Mouse (Mus musculus) gastrocnemius, postnatal 14 days (tissue): ENCODE results near the gene Olfr680-ps1. TPM values are rescaled to one million over a fixed set of nuclear protein-coding genes. Genes with fewer than 3 reads are reported as not detected.
"Not testable (repeated sequence)": the region's sequence is repeated elsewhere in the genome, so short reads cannot be mapped to it uniquely, and the experiment has no call there.

Experiments
- DNase-seq: peaks from one replicate; pipeline ENCODE4 v3.0.0; 2021; ENCODE audit warnings: mixed read lengths
- intact Hi-C: fragments of 180-260 bp; cut with DNase I; formaldehyde crosslinking; loops from one replicate; pipeline ENCODE4 v1.15.1; 2025; ENCODE audit warnings: low total_unique reads
- long read RNA-seq, 2 experiments: library from polyadenylated mRNA; stranded (forward); transcript quantifications; one replicate each; pipeline ENCODE4 v2.0.0; 2021
- total RNA-seq, 2 experiments: library from RNA; stranded (reverse); gene quantifications; 2 replicates each; pipeline ENCODE4 v1.2.3; 2021

The Olfr680-ps1 gene
- total RNA-seq, result not detected
- long read RNA-seq, experiment 1, result 0 reads
- long read RNA-seq, experiment 2, result 0 reads

GRCm38 (mm10) chr7:105092717-105093116, at the start of gene Olfr680-ps1:
Gene Olfr680-ps1, minus strand, starts transcription at chr7:105092817.
- DNase-seq, intact Hi-C loops: not testable (repeated sequence)

GRCm38 (mm10) chr7:105141275-105141674, 48.7 kb upstream of the Olfr680-ps1 start:
- DNase-seq, result no peak
- intact Hi-C loops, result no loop called here

- intact Hi-C loops, result no loop called here
- no peak for DNase-seq
These were observed 23.9 kb upstream of the Olfr680-ps1 start, which contains the start of gene Olfr681 for GRCm38 (mm10) chr7:105116536-105116935. Gene Olfr681, plus strand, starts transcription at chr7:105116836.

GRCm38 (mm10) chr7:105080905-105081304, 11.7 kb downstream of the Olfr680-ps1 start, which contains the start of gene Olfr679:
Gene Olfr679, plus strand, starts transcription at chr7:105081205.
- intact Hi-C loops, result no loop called here
- DNase-seq, result no peak

GRCm38 (mm10) chr7:105064175-105064574, 28.4 kb downstream of the Olfr680-ps1 start, which contains the start of gene Olfr678:
Gene Olfr678, plus strand, starts transcription at chr7:105064475.
- no peak for DNase-seq
- intact Hi-C loops, result no loop called here

GRCm38 (mm10) chr7:105058951-105059350, 33.7 kb downstream of the Olfr680-ps1 start:
- DNase-seq, result no peak
- intact Hi-C loops, result no loop called here

Other genes with a start within 250 kb of the Olfr680-ps1 start
- not detected for gene Usp17la, start 235.8 kb downstream of the Olfr680-ps1 start, total RNA-seq
- gene Olfr665, start 214.8 kb downstream of the Olfr680-ps1 start, total RNA-seq, result not detected
- not detected for gene Olfr666, start 196.9 kb downstream of the Olfr680-ps1 start, total RNA-seq
- not detected for gene Olfr667, start 171.3 kb downstream of the Olfr680-ps1 start, total RNA-seq
- gene Olfr668, start 164.8 kb downstream of the Olfr680-ps1 start, total RNA-seq, result not detected
- gene Olfr669, start 158.6 kb downstream of the Olfr680-ps1 start, total RNA-seq, result not detected
- gene Olfr670, start 130.2 kb downstream of the Olfr680-ps1 start, total RNA-seq, result not detected
- gene Olfr671, start 113.7 kb downstream of the Olfr680-ps1 start, total RNA-seq, result not detected
- gene Olfr672, start 90.8 kb downstream of the Olfr680-ps1 start, total RNA-seq, result not detected
- gene Olfr675, start 64.4 kb downstream of the Olfr680-ps1 start, total RNA-seq, result not detected
- gene Olfr676, start 60.1 kb downstream of the Olfr680-ps1 start, total RNA-seq, result not detected
- gene Olfr677, start 41.4 kb downstream of the Olfr680-ps1 start, total RNA-seq, result not detected
- not detected for gene Olfr678, start 28.3 kb downstream of the Olfr680-ps1 start, total RNA-seq
- not detected for gene Olfr679, start 11.6 kb downstream of the Olfr680-ps1 start, total RNA-seq
- gene Olfr681, start 24.0 kb upstream of the Olfr680-ps1 start, total RNA-seq, result not detected
- not detected for gene Olfr683, start 54.2 kb upstream of the Olfr680-ps1 start, total RNA-seq
- gene Olfr684, start 70.8 kb upstream of the Olfr680-ps1 start, total RNA-seq, result not detected
- not detected for gene Olfr685, start 93.2 kb upstream of the Olfr680-ps1 start, total RNA-seq
- not detected for gene Olfr686, start 114.7 kb upstream of the Olfr680-ps1 start, total RNA-seq
- gene Olfr688, start 195.3 kb upstream of the Olfr680-ps1 start, total RNA-seq, result not detected
- not detected for gene Olfr689, start 218.3 kb upstream of the Olfr680-ps1 start, total RNA-seq
- gene Olfr690, start 241.3 kb upstream of the Olfr680-ps1 start, total RNA-seq, result not detected
- gene Olfr691, start 249.5 kb upstream of the Olfr680-ps1 start, total RNA-seq, result not detected